Mouse (Mus musculus) cerebellum, adult 8-10 months (tissue): ENCODE results near the gene Clec2d.
"Not testable (repeated sequence)": the region's sequence is repeated elsewhere in the genome, so short reads cannot be mapped to it uniquely, and the experiment has no call there.

ENCODE experiments used
- DNase-seq: peaks from one replicate; pipeline ENCODE4 v3.0.0; 2022

Clec2d gene

GRCm38 (mm10) chr6:129180403-129181169, at the start of gene Clec2d:
TSS of gene Clec2d (plus strand) at chr6:129180615.
- DNase-seq, result peak; percentile 7

- DNase-seq, result no peak
Observed at GRCm38 (mm10) chr6:129132604-129133341, 47.6 kb upstream of the Clec2d start.

GRCm38 (mm10) chr6:129146812-129147211, 33.6 kb upstream of the Clec2d start:
- DNase-seq, result no peak

GRCm38 (mm10) chr6:129160103-129160502, 20.3 kb upstream of the Clec2d start:
- no peak for DNase-seq

- DNase-seq, result no peak
Observed at GRCm38 (mm10) chr6:129161136-129161535, 19.3 kb upstream of the Clec2d start.

GRCm38 (mm10) chr6:129161951-129162350, 18.5 kb upstream of the Clec2d start:
- DNase-seq, result no peak

- no peak for DNase-seq
Observed at GRCm38 (mm10) chr6:129162587-129163159, 17.7 kb upstream of the Clec2d start.

GRCm38 (mm10) chr6:129163606-129164005, 16.8 kb upstream of the Clec2d start:
- no peak for DNase-seq

- DNase-seq, result no peak
Observed at GRCm38 (mm10) chr6:129170925-129171324, 9.5 kb upstream of the Clec2d start.

GRCm38 (mm10) chr6:129171675-129172074, 8.7 kb upstream of the Clec2d start:
- no peak for DNase-seq

GRCm38 (mm10) chr6:129174836-129175235, 5.6 kb upstream of the Clec2d start:
- no peak for DNase-seq

- no peak for DNase-seq
Observed at GRCm38 (mm10) chr6:129175612-129176011, 4.8 kb upstream of the Clec2d start.

GRCm38 (mm10) chr6:129176621-129177020, 3.8 kb upstream of the Clec2d start:
- no peak for DNase-seq

- no peak for DNase-seq
Observed at GRCm38 (mm10) chr6:129179281-129179680, 1.1 kb upstream of the Clec2d start.

- not testable (repeated sequence) for DNase-seq
Observed at GRCm38 (mm10) chr6:129179831-129180230, 584 bp upstream of the Clec2d start.

- DNase-seq, result no peak
Observed at GRCm38 (mm10) chr6:129181249-129181648, 834 bp downstream of the Clec2d start.

- no peak for DNase-seq
Observed at GRCm38 (mm10) chr6:129181683-129182082, 1.3 kb downstream of the Clec2d start.

- no peak for DNase-seq
Observed at GRCm38 (mm10) chr6:129182518-129182917, 2.1 kb downstream of the Clec2d start.

GRCm38 (mm10) chr6:129184001-129184400, 3.6 kb downstream of the Clec2d start:
- DNase-seq, result not testable (repeated sequence)

GRCm38 (mm10) chr6:129184788-129185187, 4.4 kb downstream of the Clec2d start:
- DNase-seq, result no peak

GRCm38 (mm10) chr6:129186022-129186421, 5.6 kb downstream of the Clec2d start:
- no peak for DNase-seq

- DNase-seq, result no peak
Observed at GRCm38 (mm10) chr6:129186457-129187199, 6.2 kb downstream of the Clec2d start.

- DNase-seq, result no peak
Observed at GRCm38 (mm10) chr6:129187200-129187651, 6.8 kb downstream of the Clec2d start.
